Mouse (Mus musculus) stomach, adult 2 months (tissue): Measurements from ENCODE around the gene Ntng1. TPM values are rescaled to one million over a fixed set of nuclear protein-coding genes. Genes with fewer than 3 reads are reported as not detected.

Source experiments
- polyA plus RNA-seq: library from polyadenylated mRNA; depleted of rRNA; stranded (reverse); fragments of >200 nt; gene quantifications from 2 replicates; pipeline ENCODE4 v1.2.3, GENCODE M21; 2012; rRNA removed

Gene Ntng1
- polyA plus RNA-seq: 0.03 and 0.14 TPM in 2 replicates

DNA sequence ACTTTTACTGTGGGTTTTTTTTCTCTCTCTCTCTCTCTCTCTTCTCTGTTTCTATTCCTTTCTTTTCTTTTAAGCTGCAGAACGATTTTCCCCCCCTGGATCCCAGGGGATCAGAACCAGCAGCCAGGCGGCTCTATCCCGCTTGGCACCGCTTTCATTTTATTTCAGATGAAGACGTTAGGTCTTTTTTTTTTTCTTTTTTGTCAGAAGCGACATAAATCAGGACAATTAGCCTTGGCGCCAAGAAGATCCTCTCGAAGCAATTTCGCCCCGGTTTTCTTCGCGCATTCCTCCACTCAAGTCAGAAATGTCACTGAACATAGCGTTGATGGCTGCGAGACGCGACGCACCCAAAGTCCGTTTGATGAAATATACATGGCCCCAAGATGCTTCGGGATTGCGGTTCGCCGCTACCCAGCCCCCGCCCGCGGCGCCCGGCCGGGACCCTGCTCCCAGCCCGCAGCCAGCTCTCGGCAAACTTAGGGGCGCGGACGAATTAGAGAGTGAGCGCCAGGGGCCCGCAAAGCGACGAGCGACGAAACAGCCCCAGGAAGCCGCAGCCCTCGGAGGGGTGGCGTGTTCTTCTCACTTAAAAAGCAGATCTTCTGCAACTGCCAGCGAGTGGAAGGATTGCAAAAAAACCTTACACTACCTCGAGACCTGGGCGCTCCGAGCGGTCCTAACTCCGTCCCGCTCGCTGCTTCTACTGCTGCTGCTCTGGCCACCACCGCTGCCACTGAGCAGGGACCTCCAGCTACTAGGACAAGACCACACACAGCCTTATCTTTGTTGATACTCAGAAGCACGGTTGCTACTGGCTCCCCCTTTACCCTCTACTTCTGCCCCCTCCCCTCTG, at the start of gene Ntng1:
Gene Ntng1, minus strand, starts transcription at position 806 of the 856 bp plus-strand sequence.

Other genes starting within 250 kb of the Ntng1 start
- gene Prmt6, start 107.0 kb upstream of the Ntng1 start, polyA plus RNA-seq: 3.0 and 3.9 TPM in 2 replicates